Mouse (Mus musculus) testis, postnatal 10 days (tissue): Measurements from ENCODE around the gene Olfr1495.
"Not testable (repeated sequence)": the region's sequence is repeated elsewhere in the genome, so short reads cannot be mapped to it uniquely, and the experiment has no call there.

Experiments used
- DNase-seq: peaks from one replicate; pipeline ENCODE4 v3.0.0; 2021; ENCODE audit warnings: low spot score

Gene Olfr1495

DNA sequence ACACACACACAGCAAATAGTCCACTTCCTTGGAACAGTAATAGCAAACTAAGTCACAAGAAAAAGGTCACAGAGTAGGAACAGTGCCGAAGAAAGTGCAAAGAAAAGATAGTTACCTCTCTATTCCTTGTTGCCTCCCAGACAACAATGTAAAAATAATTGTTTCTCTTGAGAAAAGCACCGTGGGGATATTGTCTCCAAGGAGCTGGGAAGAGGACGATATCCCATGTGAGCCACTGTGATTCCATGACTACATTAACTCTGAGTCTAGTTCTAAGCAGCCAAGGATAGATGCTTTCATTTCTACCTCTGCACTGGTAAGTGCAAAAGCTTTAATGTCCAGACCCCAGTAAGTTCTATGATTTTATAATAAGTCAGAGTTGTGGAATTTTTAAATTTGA, at the start of gene Olfr1495:
Gene Olfr1495 (plus strand): TSS at position 301 of the 400 bp plus-strand sequence.
- DNase-seq, result no peak

DNA sequence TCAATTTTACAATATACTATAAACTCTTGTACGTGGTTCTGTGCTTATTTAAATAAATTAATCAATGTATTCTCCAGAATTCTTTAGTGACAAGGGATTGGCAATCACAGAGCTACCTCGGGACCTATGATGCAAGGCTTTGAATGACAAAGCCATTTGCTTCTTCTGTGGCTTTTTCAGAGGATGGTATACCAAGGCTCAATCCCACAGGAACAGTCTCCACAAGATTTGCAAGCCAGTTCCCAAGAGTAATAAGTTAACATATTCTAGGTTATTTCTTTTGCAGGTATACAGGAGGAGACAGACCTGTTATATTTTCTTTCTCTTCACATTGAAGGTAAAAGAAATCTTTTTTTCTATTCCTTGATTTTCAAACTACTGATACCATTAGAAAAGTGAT, 41.4 kb upstream of the Olfr1495 start, which contains the start of gene Olfr1493-ps1:
Gene Olfr1493-ps1 (plus strand): TSS at position 301 of the 400 bp plus-strand sequence.
- no peak for DNase-seq

- DNase-seq, result no peak
These were observed 25.0 kb upstream of the Olfr1495 start, which contains the start of gene Olfr1494 for GRCm38 (mm10) chr19:13739428-13739827. Gene Olfr1494 (plus strand): TSS chr19:13739728.

DNA sequence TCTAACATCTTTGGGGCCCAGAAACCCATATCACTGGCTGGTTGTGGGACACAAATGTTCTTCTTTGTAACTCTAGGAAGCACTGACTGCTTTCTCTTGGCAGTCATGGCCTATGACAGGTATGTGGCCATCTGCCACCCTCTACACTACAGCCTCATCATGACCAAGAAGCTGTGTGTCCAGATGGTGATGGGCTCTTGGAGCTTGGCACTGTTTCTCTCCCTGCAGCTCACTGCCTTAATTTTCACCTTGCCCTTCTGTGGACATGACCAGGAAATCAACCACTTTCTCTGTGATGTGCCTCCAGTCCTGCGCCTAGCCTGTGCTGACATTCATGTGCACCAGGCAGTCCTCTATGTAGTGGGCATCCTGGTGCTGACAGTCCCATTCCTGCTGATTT, 15.0 kb upstream of the Olfr1495 start:
- DNase-seq, result no peak

- no peak for DNase-seq
These were observed 4.3 kb downstream of the Olfr1495 start for GRCm38 (mm10) chr19:13768565-13769276.

- DNase-seq, result no peak
These were observed 13.2 kb downstream of the Olfr1495 start, which contains the start of gene Olfr1496 for GRCm38 (mm10) chr19:13777578-13777977. Gene Olfr1496 (plus strand): TSS chr19:13777878.

- no peak for DNase-seq
These were observed 33.7 kb downstream of the Olfr1495 start, which contains the start of gene Olfr1497 for GRCm38 (mm10) chr19:13798102-13798501. Gene Olfr1497 (minus strand): TSS chr19:13798202.

DNA sequence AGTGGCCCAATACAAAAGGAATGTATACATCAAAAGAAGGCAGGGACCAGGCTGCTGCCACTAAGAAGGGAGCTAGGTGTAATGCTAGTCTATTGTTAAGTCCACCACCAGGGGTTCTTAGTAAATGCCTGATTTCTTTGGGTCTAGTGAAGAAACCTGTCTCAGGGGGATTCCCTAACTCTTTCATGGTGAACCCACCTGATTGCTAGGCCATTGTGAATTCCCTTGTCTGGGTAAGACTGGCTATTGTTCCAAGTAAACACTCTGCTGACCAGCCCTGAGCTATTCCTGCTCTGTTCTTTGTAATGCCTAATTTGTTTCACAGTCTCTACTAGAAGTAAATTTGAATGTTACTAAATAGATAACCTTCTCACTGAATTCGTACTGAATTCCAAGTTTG, 41.1 kb downstream of the Olfr1495 start:
- not testable (repeated sequence) for DNase-seq

DNA sequence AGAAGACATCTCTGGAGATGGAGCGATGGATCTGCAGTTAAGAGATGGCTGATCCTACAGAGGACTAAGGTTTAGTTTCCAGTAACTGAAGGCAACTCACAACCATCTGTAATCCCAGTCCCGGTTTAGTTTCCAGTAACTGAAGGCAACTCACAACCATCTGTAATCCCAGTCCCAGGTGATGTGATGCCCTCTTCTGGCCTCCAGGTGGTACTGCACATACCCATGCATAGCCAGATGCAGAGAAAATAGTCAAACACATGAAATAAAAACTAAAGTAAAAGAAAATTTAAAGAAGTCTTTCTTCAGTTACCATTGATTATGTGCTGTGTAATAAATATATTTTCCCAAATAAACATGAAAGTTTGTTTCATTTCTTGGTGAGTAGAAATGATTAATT, 48.4 kb downstream of the Olfr1495 start:
- DNase-seq, result no peak

DNA sequence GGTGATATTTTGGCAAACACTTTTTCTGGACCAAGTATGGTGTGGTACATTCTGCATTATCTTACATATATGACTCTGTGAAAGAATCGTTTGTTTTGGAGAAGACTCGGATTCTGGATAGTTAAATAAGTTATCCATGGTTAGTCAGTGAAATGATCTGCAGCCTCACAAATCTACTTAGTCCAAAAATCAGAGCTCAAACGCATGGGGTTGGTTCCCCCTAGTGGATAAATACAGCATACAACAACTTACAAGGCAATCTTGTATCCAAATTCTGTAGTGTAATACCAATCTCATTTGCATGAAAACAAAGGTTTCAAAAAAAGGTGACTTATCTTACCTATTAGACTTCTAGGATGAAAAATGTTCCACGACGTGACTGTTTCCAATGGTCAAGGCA, 54.4 kb downstream of the Olfr1495 start:
- DNase-seq, result no peak

- no peak for DNase-seq
These were observed 54.9 kb downstream of the Olfr1495 start, which contains the start of gene Olfr1499 for GRCm38 (mm10) chr19:13819347-13819746. Gene Olfr1499 (minus strand): TSS chr19:13819447.
